Mouse (Mus musculus): ENCODE results near the gene Kbtbd13. TPM values are rescaled to one million over a fixed set of nuclear protein-coding genes. Genes with fewer than 3 reads are reported as not detected.

Kbtbd13 gene
- polyA plus RNA-seq (2015; fragmentation: Nextera tagmentation; extraction: Ambion mirVana): 0.50 and 0.67 TPM in 2 replicates

- peak within 1 kb of the TSS; percentile 54 for H3K4me2 ChIP-seq (ENCODE audit: low read length)
- no peaks in the 10 kb centered on the region for H3K4me1 ChIP-seq (ENCODE audit: control insufficient read depth, insufficient read depth, low read length)
- no peaks in the 10 kb centered on the region for H3K36me3 ChIP-seq (ENCODE audit: control insufficient read depth, insufficient read depth, low read length)
- no peak within 1 kb of the TSS for H3K27ac ChIP-seq (ENCODE audit: low read length)
- 43% methylated on average over 8 of the region's 8 CpGs for WGBS
- peak within 1 kb of the TSS; percentile 43 for H3K4me3 ChIP-seq (ENCODE audit: low read depth, low read length)
- H3K27me3 ChIP-seq (ENCODE audit: control insufficient read depth, insufficient read depth, low read depth, low read length): peaks cover 32% of the 10 kb centered on the region
- no peak for ATAC-seq
- peak within 1 kb of the TSS; percentile 46 for H3K9ac ChIP-seq (ENCODE audit: low read depth, low read length)
- H3K9me3 ChIP-seq (replicated peaks; ENCODE audit: control insufficient read depth, low read length, poor library complexity, severe bottlenecking): no peaks in the 10 kb centered on the region
These were observed at the start of gene Kbtbd13 for GRCm38 (mm10) chr9:65391613-65391964. Gene Kbtbd13 (minus strand): TSS chr9:65391652.

GRCm38 (mm10) chr9:65435671-65436301 is 44.3 kb upstream of the Kbtbd13 start, which contains the start of gene Mtfmt:
Gene Mtfmt (plus strand): TSS chr9:65435782.
- ATAC-seq: peak; percentile 94
- Histone ChIP-seq H3K9ac (ENCODE audit: low read depth, low read length) (peak within 1 kb of the TSS; percentile 87), H3K27ac (ENCODE audit: low read length) (peak within 1 kb of the TSS; percentile 68), H3K27me3 (ENCODE audit: control insufficient read depth, insufficient read depth, low read depth, low read length) (no peaks in the 10 kb centered on the region), H3K9me3 (replicated peaks; ENCODE audit: control insufficient read depth, low read length, poor library complexity, severe bottlenecking) (no peaks in the 10 kb centered on the region), H3K4me3 (ENCODE audit: low read depth, low read length) (peak within 1 kb of the TSS; percentile 73), H3K4me1 (ENCODE audit: control insufficient read depth, insufficient read depth, low read length) (peaks cover 10% of the 10 kb centered on the region), H3K36me3 (ENCODE audit: control insufficient read depth, insufficient read depth, low read length) (peaks cover 4% of the 10 kb centered on the region), H3K4me2 (ENCODE audit: low read length) (peak within 1 kb of the TSS; percentile 57)
- under 1% methylated on average over 54 of the region's 54 CpGs for WGBS

- Histone ChIP-seq H3K4me1 (ENCODE audit: control insufficient read depth, insufficient read depth, low read length) (peaks cover 10% of the 10 kb centered on the region), H3K36me3 (ENCODE audit: control insufficient read depth, insufficient read depth, low read length) (no peaks in the 10 kb centered on the region; the same call in 1 of the 2 replicates), H3K27ac (ENCODE audit: low read length) (no peak overlapping the region), H3K9me3 (replicated peaks; ENCODE audit: control insufficient read depth, low read length, poor library complexity, severe bottlenecking) (no peaks in the 10 kb centered on the region), H3K4me2 (ENCODE audit: low read length) (no peak overlapping the region; the same call in 1 of the 2 replicates), H3K9ac (ENCODE audit: low read depth, low read length) (no peak overlapping the region), H3K4me3 (ENCODE audit: low read depth, low read length) (peak overlapping the region; percentile 73; the same call in 1 of the 2 replicates), H3K27me3 (ENCODE audit: control insufficient read depth, insufficient read depth, low read depth, low read length) (no peaks in the 10 kb centered on the region)
- 70% methylated on average over 4 of the region's 4 CpGs for WGBS
- peak; percentile 62 for ATAC-seq
These were observed 43.8 kb upstream of the Kbtbd13 start for GRCm38 (mm10) chr9:65435211-65435610.

- Histone ChIP-seq H3K4me1 (ENCODE audit: control insufficient read depth, insufficient read depth, low read length) (peaks cover 10% of the 10 kb centered on the region), H3K27ac (ENCODE audit: low read length) (no peak overlapping the region), H3K36me3 (ENCODE audit: control insufficient read depth, insufficient read depth, low read length) (no peaks in the 10 kb centered on the region), H3K4me3 (ENCODE audit: low read depth, low read length) (no peak overlapping the region), H3K27me3 (ENCODE audit: control insufficient read depth, insufficient read depth, low read depth, low read length) (no peaks in the 10 kb centered on the region), H3K9me3 (replicated peaks; ENCODE audit: control insufficient read depth, low read length, poor library complexity, severe bottlenecking) (no peaks in the 10 kb centered on the region), H3K9ac (ENCODE audit: low read depth, low read length) (no peak overlapping the region), H3K4me2 (ENCODE audit: low read length) (no peak overlapping the region)
- ATAC-seq: no peak
- WGBS: 62% methylated on average over 5 of the region's 5 CpGs
These were observed 42.7 kb upstream of the Kbtbd13 start for GRCm38 (mm10) chr9:65434140-65434539.

- H3K9me3 ChIP-seq (replicated peaks; ENCODE audit: control insufficient read depth, low read length, poor library complexity, severe bottlenecking): no peaks in the 10 kb centered on the region
- no peak overlapping the region for H3K4me2 ChIP-seq (ENCODE audit: low read length)
- H3K27ac ChIP-seq (ENCODE audit: low read length): no peak overlapping the region
- WGBS: 5% methylated on average over 3 of the region's 3 CpGs
- ATAC-seq: no peak
- no peaks in the 10 kb centered on the region for H3K36me3 ChIP-seq (ENCODE audit: control insufficient read depth, insufficient read depth, low read length)
- H3K9ac ChIP-seq (ENCODE audit: low read depth, low read length): no peak overlapping the region
- H3K4me1 ChIP-seq (ENCODE audit: control insufficient read depth, insufficient read depth, low read length): peaks cover 10% of the 10 kb centered on the region
- H3K4me3 ChIP-seq (ENCODE audit: low read depth, low read length): no peak overlapping the region
- H3K27me3 ChIP-seq (ENCODE audit: control insufficient read depth, insufficient read depth, low read depth, low read length): no peaks in the 10 kb centered on the region
These were observed 40.8 kb upstream of the Kbtbd13 start for GRCm38 (mm10) chr9:65432236-65432635.

GRCm38 (mm10) chr9:65430921-65431320 is 39.5 kb upstream of the Kbtbd13 start:
- no peak for ATAC-seq
- no peaks in the 10 kb centered on the region for H3K36me3 ChIP-seq (ENCODE audit: control insufficient read depth, insufficient read depth, low read length)
- no peak overlapping the region for H3K4me3 ChIP-seq (ENCODE audit: low read depth, low read length)
- H3K4me1 ChIP-seq (ENCODE audit: control insufficient read depth, insufficient read depth, low read length): peaks cover 2% of the 10 kb centered on the region; the same call in 1 of the 2 replicates
- no peak overlapping the region for H3K4me2 ChIP-seq (ENCODE audit: low read length)
- no peak overlapping the region for H3K9ac ChIP-seq (ENCODE audit: low read depth, low read length)
- no peaks in the 10 kb centered on the region for H3K9me3 ChIP-seq (replicated peaks; ENCODE audit: control insufficient read depth, low read length, poor library complexity, severe bottlenecking)
- no peaks in the 10 kb centered on the region for H3K27me3 ChIP-seq (ENCODE audit: control insufficient read depth, insufficient read depth, low read depth, low read length)
- WGBS: 89% methylated on average over 5 of the region's 5 CpGs
- no peak overlapping the region for H3K27ac ChIP-seq (ENCODE audit: low read length)

GRCm38 (mm10) chr9:65430401-65430800 is 38.9 kb upstream of the Kbtbd13 start:
- Histone ChIP-seq H3K27ac (ENCODE audit: low read length) (no peak overlapping the region), H3K4me1 (ENCODE audit: control insufficient read depth, insufficient read depth, low read length) (peaks cover 2% of the 10 kb centered on the region; the same call in 1 of the 2 replicates), H3K9me3 (replicated peaks; ENCODE audit: control insufficient read depth, low read length, poor library complexity, severe bottlenecking) (no peaks in the 10 kb centered on the region), H3K4me3 (ENCODE audit: low read depth, low read length) (no peak overlapping the region), H3K36me3 (ENCODE audit: control insufficient read depth, insufficient read depth, low read length) (no peaks in the 10 kb centered on the region), H3K27me3 (ENCODE audit: control insufficient read depth, insufficient read depth, low read depth, low read length) (no peaks in the 10 kb centered on the region), H3K4me2 (ENCODE audit: low read length) (no peak overlapping the region), H3K9ac (ENCODE audit: low read depth, low read length) (no peak overlapping the region)
- no peak for ATAC-seq

GRCm38 (mm10) chr9:65428003-65428402 is 36.6 kb upstream of the Kbtbd13 start:
- Histone ChIP-seq H3K27me3 (ENCODE audit: control insufficient read depth, insufficient read depth, low read depth, low read length) (no peaks in the 10 kb centered on the region), H3K4me3 (ENCODE audit: low read depth, low read length) (no peak overlapping the region), H3K4me1 (ENCODE audit: control insufficient read depth, insufficient read depth, low read length) (no peaks in the 10 kb centered on the region), H3K27ac (ENCODE audit: low read length) (no peak overlapping the region), H3K9ac (ENCODE audit: low read depth, low read length) (no peak overlapping the region), H3K4me2 (ENCODE audit: low read length) (no peak overlapping the region), H3K36me3 (ENCODE audit: control insufficient read depth, insufficient read depth, low read length) (no peaks in the 10 kb centered on the region), H3K9me3 (replicated peaks; ENCODE audit: control insufficient read depth, low read length, poor library complexity, severe bottlenecking) (no peaks in the 10 kb centered on the region)
- no peak for ATAC-seq
- 90% methylated on average over 5 of the region's 5 CpGs for WGBS

GRCm38 (mm10) chr9:65427511-65427910 is 36.1 kb upstream of the Kbtbd13 start:
- no peak overlapping the region for H3K27ac ChIP-seq (ENCODE audit: low read length)
- H3K4me2 ChIP-seq (ENCODE audit: low read length): no peak overlapping the region
- H3K4me3 ChIP-seq (ENCODE audit: low read depth, low read length): no peak overlapping the region
- H3K27me3 ChIP-seq (ENCODE audit: control insufficient read depth, insufficient read depth, low read depth, low read length): no peaks in the 10 kb centered on the region
- H3K9me3 ChIP-seq (replicated peaks; ENCODE audit: control insufficient read depth, low read length, poor library complexity, severe bottlenecking): no peaks in the 10 kb centered on the region
- no peak for ATAC-seq
- H3K36me3 ChIP-seq (ENCODE audit: control insufficient read depth, insufficient read depth, low read length): no peaks in the 10 kb centered on the region
- WGBS: 72% methylated on average over 2 of the region's 2 CpGs
- H3K9ac ChIP-seq (ENCODE audit: low read depth, low read length): no peak overlapping the region
- no peaks in the 10 kb centered on the region for H3K4me1 ChIP-seq (ENCODE audit: control insufficient read depth, insufficient read depth, low read length)

All from midbrain, embryonic 16.5 days (tissue).